Mouse (Mus musculus): Measurements from ENCODE around the gene Mdk. TPM values are rescaled to one million over a fixed set of nuclear protein-coding genes. Genes with fewer than 3 reads are reported as not detected.

The Mdk gene
- polyA plus RNA-seq, 1 experiment from 2014 or later, result 293 TPM

GRCm38 (mm10) chr2:91902336-91902735 is 29.8 kb downstream of the Mdk start:
- WGBS, result 70% methylated on average over 5 of the region's 5 CpGs
- Histone ChIP-seq H3K36me3 (peaks cover 13% of the 10 kb centered on the region; the same call in 1 of the 2 replicates), H3K27ac (no peak overlapping the region), H3K27me3 (no peaks in the 10 kb centered on the region), H3K9me3 (replicated peaks) (no peaks in the 10 kb centered on the region), H3K9ac (no peak overlapping the region), H3K4me3 (no peak overlapping the region), H3K4me1 (replicated peaks) (no peaks in the 10 kb centered on the region), H3K4me2 (no peak overlapping the region)
- ATAC-seq (replicated peaks; ENCODE audit: insufficient number of reproducible peaks, insufficient read depth, low FRiP score, low read depth), result no peak

GRCm38 (mm10) chr2:91900431-91900830 is 31.7 kb downstream of the Mdk start:
- Histone ChIP-seq H3K27ac (no peak overlapping the region), H3K9me3 (replicated peaks) (no peaks in the 10 kb centered on the region), H3K4me1 (replicated peaks) (no peaks in the 10 kb centered on the region), H3K36me3 (peaks cover 17% of the 10 kb centered on the region; the same call in 1 of the 2 replicates), H3K27me3 (no peaks in the 10 kb centered on the region), H3K9ac (no peak overlapping the region), H3K4me3 (no peak overlapping the region), H3K4me2 (no peak overlapping the region)
- WGBS, result 91% methylated on average over 8 of the region's 8 CpGs
- ATAC-seq (replicated peaks; ENCODE audit: insufficient number of reproducible peaks, insufficient read depth, low FRiP score, low read depth), result no peak

- peaks cover 17% of the 10 kb centered on the region; the same call in 1 of the 2 replicates for H3K36me3 ChIP-seq
- H3K9me3 ChIP-seq (replicated peaks), result no peaks in the 10 kb centered on the region
- ATAC-seq (replicated peaks; ENCODE audit: insufficient number of reproducible peaks, insufficient read depth, low FRiP score, low read depth), result no peak
- H3K4me2 ChIP-seq, result no peak overlapping the region
- no peak overlapping the region for H3K4me3 ChIP-seq
- H3K4me1 ChIP-seq (replicated peaks), result no peaks in the 10 kb centered on the region
- 94% methylated on average over 3 of the region's 3 CpGs for WGBS
- H3K27me3 ChIP-seq, result no peaks in the 10 kb centered on the region
- no peak overlapping the region for H3K27ac ChIP-seq
- no peak overlapping the region for H3K9ac ChIP-seq
Measured at GRCm38 (mm10) chr2:91899141-91899540, 33.0 kb downstream of the Mdk start.

GRCm38 (mm10) chr2:91897968-91898367 is 34.1 kb downstream of the Mdk start:
- H3K4me2 ChIP-seq, result no peak overlapping the region

GRCm38 (mm10) chr2:91895401-91895800 is 36.7 kb downstream of the Mdk start:
- WGBS, result 91% methylated on average over 3 of the region's 3 CpGs
- ATAC-seq (replicated peaks; ENCODE audit: insufficient number of reproducible peaks, insufficient read depth, low FRiP score, low read depth), result no peak
- Histone ChIP-seq H3K4me3 (no peak overlapping the region), H3K4me1 (replicated peaks) (no peaks in the 10 kb centered on the region), H3K27me3 (no peaks in the 10 kb centered on the region), H3K36me3 (peaks cover 8% of the 10 kb centered on the region; the same call in 1 of the 2 replicates), H3K27ac (no peak overlapping the region), H3K4me2 (no peak overlapping the region), H3K9ac (no peak overlapping the region), H3K9me3 (replicated peaks) (no peaks in the 10 kb centered on the region)

More at GRCm38 (mm10) chr2:91897968-91898367, 34.1 kb downstream of the Mdk start:
- no peak for ATAC-seq (replicated peaks; ENCODE audit: insufficient number of reproducible peaks, insufficient read depth, low FRiP score, low read depth)
- H3K27ac ChIP-seq, result no peak overlapping the region
- H3K4me3 ChIP-seq, result no peak overlapping the region
- peaks cover 15% of the 10 kb centered on the region; the same call in 1 of the 2 replicates for H3K36me3 ChIP-seq
- no peak overlapping the region for H3K9ac ChIP-seq
- no peaks in the 10 kb centered on the region for H3K9me3 ChIP-seq (replicated peaks)
- no peaks in the 10 kb centered on the region for H3K4me1 ChIP-seq (replicated peaks)
- no peaks in the 10 kb centered on the region for H3K27me3 ChIP-seq

- ATAC-seq (replicated peaks; ENCODE audit: insufficient number of reproducible peaks, insufficient read depth, low FRiP score, low read depth), result no peak
- Histone ChIP-seq H3K4me1 (replicated peaks) (no peaks in the 10 kb centered on the region), H3K4me2 (no peak overlapping the region), H3K9ac (no peak overlapping the region), H3K4me3 (no peak overlapping the region), H3K27me3 (no peaks in the 10 kb centered on the region), H3K36me3 (0 out of 2 replicates have a peak, but pooled peaks cover 4% of the 10 kb centered on the region), H3K9me3 (replicated peaks) (no peaks in the 10 kb centered on the region), H3K27ac (no peak overlapping the region)
- 83% methylated on average over 3 of the region's 3 CpGs for WGBS
Measured at GRCm38 (mm10) chr2:91894716-91895115, 37.4 kb downstream of the Mdk start.

GRCm38 (mm10) chr2:91884616-91885015 is 47.5 kb downstream of the Mdk start:
- peaks cover 14% of the 10 kb centered on the region for H3K36me3 ChIP-seq
- H3K4me2 ChIP-seq, result no peak overlapping the region
- no peak overlapping the region for H3K4me3 ChIP-seq
- no peak overlapping the region for H3K9ac ChIP-seq
- H3K9me3 ChIP-seq (replicated peaks), result no peaks in the 10 kb centered on the region
- ATAC-seq (replicated peaks; ENCODE audit: insufficient number of reproducible peaks, insufficient read depth, low FRiP score, low read depth), result no peak
- no peaks in the 10 kb centered on the region for H3K4me1 ChIP-seq (replicated peaks)
- H3K27me3 ChIP-seq, result no peaks in the 10 kb centered on the region
- H3K27ac ChIP-seq, result no peak overlapping the region
- 72% methylated on average over 4 of the region's 4 CpGs for WGBS

GRCm38 (mm10) chr2:91883961-91884360 is 48.1 kb downstream of the Mdk start:
- WGBS, result 76% methylated on average over 4 of the region's 4 CpGs
- Histone ChIP-seq H3K9me3 (replicated peaks) (no peaks in the 10 kb centered on the region), H3K4me3 (no peak overlapping the region), H3K36me3 (peaks cover 14% of the 10 kb centered on the region), H3K4me2 (no peak overlapping the region), H3K9ac (no peak overlapping the region), H3K4me1 (replicated peaks) (no peaks in the 10 kb centered on the region), H3K27me3 (no peaks in the 10 kb centered on the region), H3K27ac (no peak overlapping the region)
- no peak for ATAC-seq (replicated peaks; ENCODE audit: insufficient number of reproducible peaks, insufficient read depth, low FRiP score, low read depth)

Small RNAs within 50 kb of the gene (microRNA-seq; reads per million reads assigned to microRNA genes)
- not detected for gene Mir6999

Other genes starting within 250 kb of the Mdk start
- gene Atg13, start 221.7 kb downstream of the Mdk start, polyA plus RNA-seq (2015; fragmentation: Nextera tagmentation; extraction: Ambion mirVana), result 21.6 and 26.3 TPM in 2 replicates
- gene Harbi1, start 221.4 kb downstream of the Mdk start, polyA plus RNA-seq (2015; fragmentation: Nextera tagmentation; extraction: Ambion mirVana), result 12.1 and 12.2 TPM in 2 replicates
- 8.6 and 12.0 TPM in 2 replicates for gene Ambra1, start 202.2 kb downstream of the Mdk start, polyA plus RNA-seq (2015; fragmentation: Nextera tagmentation; extraction: Ambion mirVana)
- gene Chrm4, start 5.0 kb downstream of the Mdk start, polyA plus RNA-seq (2015; fragmentation: Nextera tagmentation; extraction: Ambion mirVana), result not detected in 2 replicates
- gene Gm9821, start 13.4 kb upstream of the Mdk start, polyA plus RNA-seq (2015; fragmentation: Nextera tagmentation; extraction: Ambion mirVana), result 1.7 and 2.2 TPM in 2 replicates
- 26.6 and 48.2 TPM in 2 replicates for gene Dgkz, start 43.6 kb upstream of the Mdk start, polyA plus RNA-seq (2015; fragmentation: Nextera tagmentation; extraction: Ambion mirVana)
- gene Creb3l1, start 92.2 kb upstream of the Mdk start, polyA plus RNA-seq (2015; fragmentation: Nextera tagmentation; extraction: Ambion mirVana), result 7.5 and 11.2 TPM in 2 replicates
- gene Phf21a, start 160.8 kb upstream of the Mdk start, polyA plus RNA-seq (2015; fragmentation: Nextera tagmentation; extraction: Ambion mirVana), result 15.0 and 21.6 TPM in 2 replicates